ENCODE assay signal across 30 mouse cellular contexts in the genomic region with DNA sequence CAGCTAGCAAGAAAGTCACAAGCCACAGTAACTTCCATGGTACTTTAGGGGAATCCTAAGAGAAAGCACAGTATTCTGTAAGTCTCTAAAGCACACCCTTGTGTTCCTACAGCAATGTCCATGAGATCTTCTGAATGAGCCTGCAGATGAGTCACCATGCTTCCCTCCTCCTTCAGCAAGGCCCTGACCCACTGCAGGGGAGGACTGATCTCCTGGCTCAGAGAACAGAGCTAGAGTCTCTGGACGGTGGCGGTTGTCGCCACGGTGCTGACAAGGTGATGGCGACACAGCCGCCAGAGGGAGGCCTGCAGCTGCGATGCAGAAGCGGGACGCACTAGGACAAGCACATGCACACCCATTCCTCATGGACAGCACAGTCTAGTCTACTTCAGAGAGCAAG. TPM values are rescaled to one million over a fixed set of nuclear protein-coding genes. Genes with fewer than 3 reads are reported as not detected.
DNase-seq lines count a peak whose midpoint lies in the region; ATAC-seq and TF ChIP-seq lines count a peak whose summit lies in the region.
"Had no signal": no experiment of that assay in that cellular context is flagged by ENCODE, and none has a peak within 500 bp of the region (broad histone marks: within the 10 kb centered on the region; RNA-seq: fewer than 3 reads in every experiment).

No protein-coding gene starts in this region.

- 61% methylated on average over 9 of the region's 9 CpGs for WGBS in heart, adult 2 months
- 89% methylated on average over 9 of the region's 9 CpGs for WGBS in hindbrain, embryonic 16.5 days

- H3K9ac ChIP-seq in heart, adult 2 months (ENCODE audit: low read depth, low read length): no peak overlapping the region
- no peak overlapping the region for H3K9ac ChIP-seq in hindbrain, embryonic 16.5 days (ENCODE audit: low read depth, low read length)
- H3K9ac ChIP-seq: forebrain, embryonic 12.5 days; forebrain, postnatal 0 days; heart, embryonic 13.5 days; hindbrain, embryonic 14.5 days; kidney, embryonic 15.5 days; midbrain, embryonic 15.5 days; neural tube, embryonic 15.5 days had no signal

- H3K9me3 ChIP-seq in hindbrain, embryonic 16.5 days (ENCODE audit: control insufficient read depth, low read length): no peaks in the 10 kb centered on the region
- H3K9me3 ChIP-seq: forebrain, embryonic 12.5 days; heart, embryonic 13.5 days; kidney, embryonic 15.5 days; midbrain, embryonic 15.5 days; neural tube, embryonic 15.5 days had no signal

- H3K4me3 ChIP-seq in heart, adult 2 months: no peak overlapping the region
- no peak overlapping the region for H3K4me3 ChIP-seq in hindbrain, embryonic 16.5 days (ENCODE audit: low read length)
- H3K4me3 ChIP-seq: forebrain, embryonic 12.5 days; heart, embryonic 13.5 days; kidney, embryonic 15.5 days; midbrain, embryonic 15.5 days; neural tube, embryonic 15.5 days had no signal

- H3K79me2 ChIP-seq in heart, adult 2 months (replicated peaks; ENCODE audit: control insufficient read depth, insufficient read depth, low read length): no peaks in the 10 kb centered on the region

- ATAC-seq in hindbrain, embryonic 16.5 days: no peak
- ATAC-seq: forebrain, postnatal 0 days; inflammation-experienced regulatory T-cells, adult 6 months; midbrain, embryonic 15.5 days; Patski had no signal

- no peaks in the 10 kb centered on the region for H3K36me3 ChIP-seq in heart, adult 2 months (ENCODE audit: control insufficient read depth, insufficient read depth, low read length)
- peaks cover 31% of the 10 kb centered on the region for H3K36me3 ChIP-seq in hindbrain, embryonic 16.5 days (ENCODE audit: control insufficient read depth, insufficient read depth, low read length)

- no peaks in the 10 kb centered on the region for H3K27me3 ChIP-seq in heart, adult 2 months (ENCODE audit: control insufficient read depth, insufficient read depth, low read length)
- H3K27me3 ChIP-seq in hindbrain, embryonic 16.5 days (replicated peaks; ENCODE audit: control insufficient read depth, insufficient read depth, low read length): no peaks in the 10 kb centered on the region
- H3K27me3 ChIP-seq: CH12.LX; forebrain, embryonic 12.5 days; heart, embryonic 13.5 days; kidney, embryonic 15.5 days; midbrain, embryonic 15.5 days; neural tube, embryonic 15.5 days; Patski had no signal

- no peak for TF ChIP-seq EP300 in heart, adult 2 months (IDR thresholded peaks at IDR 0.05; ENCODE audit: insufficient read depth, low read depth, low read length)

- H3K27ac ChIP-seq in heart, adult 2 months: no peak overlapping the region
- no peak overlapping the region for H3K27ac ChIP-seq in hindbrain, embryonic 16.5 days (ENCODE audit: low read depth, low read length)
- H3K27ac ChIP-seq: forebrain, embryonic 12.5 days; heart, embryonic 13.5 days; hindbrain, embryonic 14.5 days; kidney, embryonic 15.5 days; macrophage; midbrain, embryonic 15.5 days; neural tube, embryonic 15.5 days had no signal

- 0 out of 2 replicates have a peak, but pooled peaks have one; percentile 10 for TF ChIP-seq CTCF in heart, adult 2 months (IDR thresholded peaks at IDR 0.05)

- intact Hi-C loops in heart, adult 2 months (cut with DNase I): loop anchor here (2.0 to 5.0 kb wide), 2 partner anchors 90 to 141 kb away; no protein-coding TSS in a partner anchor

- no peak for DNase-seq in heart, adult 2 months
- DNase-seq in heart, adult 18-20 months: no peak
- peak; percentile 61 for DNase-seq in 416B (ENCODE audit: low read depth)
- DNase-seq in MN1 (ENCODE audit: low spot score): peak; percentile 18
- peak; percentile 27 for DNase-seq in adrenal gland, postnatal 25 days
- DNase-seq in cerebellum, adult 9-10 months: no peak
- DNase-seq in thymus, postnatal 0 days (ENCODE audit: low spot score): no peak
- DNase-seq: cerebellum, adult 11 months; cerebellum, postnatal 14 days; forebrain, postnatal 0 days; gastrocnemius, postnatal 25 days; heart, postnatal 10 days; kidney, adult 11 months; kidney, postnatal 36 days; liver; lung, adult 2 months; lung, postnatal 10 days; retina, postnatal 1 day; right cerebral cortex, postnatal 14 days had no signal

- H3K4me1 ChIP-seq in heart, adult 2 months (ENCODE audit: control insufficient read depth, insufficient read depth, low read length): peaks cover 4% of the 10 kb centered on the region; the same call in 1 of the 2 replicates
- H3K4me1 ChIP-seq in hindbrain, embryonic 16.5 days (ENCODE audit: control insufficient read depth, insufficient read depth, low read depth, low read length): no peaks in the 10 kb centered on the region
- H3K4me1 ChIP-seq: forebrain, embryonic 12.5 days; heart, embryonic 13.5 days; kidney, embryonic 15.5 days; midbrain, embryonic 15.5 days; neural tube, embryonic 15.5 days had no signal

- no peak overlapping the region for H3K4me2 ChIP-seq in hindbrain, embryonic 16.5 days (ENCODE audit: low read length)
- H3K4me2 ChIP-seq: forebrain, embryonic 12.5 days; heart, embryonic 13.5 days; hindbrain, embryonic 14.5 days; kidney, embryonic 15.5 days; midbrain, embryonic 15.5 days; neural tube, embryonic 15.5 days had no signal

- TF ChIP-seq POLR2A in heart, adult 2 months (IDR thresholded peaks at IDR 0.05; ENCODE audit: insufficient read depth, low read depth, low read length): no peak

RNA-seq across cellular contexts. Expression of a gene that starts 9.0 kb away (rescaled TPM):
- total RNA-seq in heart, adult 2 months (2021): 10 to 100 TPM; 11.7 to 12.4 TPM
- polyA plus RNA-seq in heart, adult 2 months (2012; rRNA removed): 13.0 and 20.4 TPM in 2 replicates
- 10 to 100 TPM; 13.4 to 14.6 TPM for total RNA-seq in heart, adult 18-20 months (2021)
- total RNA-seq in adrenal gland, postnatal 25 days (2021): 31.5 and 42.4 TPM in 2 replicates
- polyA plus RNA-seq in hindbrain, embryonic 16.5 days (2015; fragmentation: Nextera tagmentation; extraction: Ambion mirVana): 63.8 and 74.4 TPM in 2 replicates
- 22.4 and 22.6 TPM in 2 replicates for polyA plus RNA-seq in thymus, postnatal 0 days (2015; fragmentation: Nextera tagmentation; extraction: Ambion mirVana)

Comparison
In these comparisons a context has a peak if more than half of its experiments do, and no peak if none do; other contexts are left out.
1. DNase-seq: peak in 416B (single experiment), MN1 (single experiment) and adrenal gland, postnatal 25 days (single experiment); none in heart, adult 2 months (0 of 2), heart, adult 18-20 months (0 of 2), cerebellum, adult 9-10 months (single experiment) and thymus, postnatal 0 days (single experiment).